Mouse (Mus musculus) C2C12 (cell line): Measurements from ENCODE around the gene Ddx60. TPM values are rescaled to one million over a fixed set of nuclear protein-coding genes. Genes with fewer than 3 reads are reported as not detected.

Experiments
- H3K27me3 ChIP-seq: one replicate; pipeline ENCODE4 v1.6.1; 2011; ENCODE audit not compliant: control insufficient read depth, insufficient read depth, insufficient read length
- H3K36me3 ChIP-seq: one replicate; pipeline ENCODE4 v1.6.1; 2011; ENCODE audit not compliant: control insufficient read depth, insufficient read depth
- H3K4me3 ChIP-seq: one replicate; pipeline ENCODE4 v1.5.1; 2011; ENCODE audit warnings: mild to moderate bottlenecking, control low read depth; ENCODE audit not compliant: poor library complexity, insufficient read depth, severe bottlenecking
- H3K79me2 ChIP-seq: one replicate; pipeline ENCODE4 v1.6.1; 2011; ENCODE audit not compliant: control insufficient read depth, insufficient read depth
- H3K79me3 ChIP-seq: one replicate; pipeline ENCODE4 v1.6.1; 2011; ENCODE audit warnings: low read depth, control low read depth
- H3ac ChIP-seq: one replicate; pipeline ENCODE3; 2011; ENCODE audit warnings: low read depth; ENCODE audit not compliant: control insufficient read depth, insufficient read length
- CEBPB ChIP-seq: IDR thresholded peaks from one replicate; pipeline ENCODE4 v1.6.1; 2011; ENCODE audit warnings: low read depth, mild to moderate bottlenecking, control low read depth, moderate library complexity
- CTCF ChIP-seq: IDR thresholded peaks from one replicate; pipeline ENCODE4 v1.5.1; 2011; ENCODE audit not compliant: control insufficient read depth, insufficient read depth, insufficient read length
- FOSL1 ChIP-seq: IDR thresholded peaks from one replicate; pipeline ENCODE4 v1.8.0; 2011; ENCODE audit warnings: mild to moderate bottlenecking, low read length; ENCODE audit not compliant: poor library complexity, insufficient read depth, severe bottlenecking
- MAX ChIP-seq: IDR thresholded peaks from one replicate; pipeline ENCODE4 v1.6.1; 2011; ENCODE audit warnings: mild to moderate bottlenecking, control low read depth
- MYOD1 ChIP-seq: IDR thresholded peaks from one replicate; pipeline ENCODE4 v1.6.1; 2011; ENCODE audit warnings: low read depth; ENCODE audit not compliant: control insufficient read depth, insufficient read length
- MYOG ChIP-seq: IDR thresholded peaks from one replicate; pipeline ENCODE4 v1.6.1; 2011; ENCODE audit not compliant: control insufficient read depth, insufficient read length; ENCODE audit errors: extremely low read depth
- USF1 ChIP-seq: IDR thresholded peaks from one replicate; pipeline ENCODE4 v1.6.1; 2011; ENCODE audit warnings: low read depth, mild to moderate bottlenecking, control low read depth, moderate library complexity
- polyA plus RNA-seq: library from polyadenylated mRNA; unstranded; fragments of >200 nt; fragmentation: generic; extraction: Trizol; gene quantifications from one replicate; pipeline ENCODE4 v1.2.1, GENCODE M21; 2012; ENCODE audit warnings: missing spikeins

Ddx60 gene
- polyA plus RNA-seq, 1 experiment, result not detected

DNA sequence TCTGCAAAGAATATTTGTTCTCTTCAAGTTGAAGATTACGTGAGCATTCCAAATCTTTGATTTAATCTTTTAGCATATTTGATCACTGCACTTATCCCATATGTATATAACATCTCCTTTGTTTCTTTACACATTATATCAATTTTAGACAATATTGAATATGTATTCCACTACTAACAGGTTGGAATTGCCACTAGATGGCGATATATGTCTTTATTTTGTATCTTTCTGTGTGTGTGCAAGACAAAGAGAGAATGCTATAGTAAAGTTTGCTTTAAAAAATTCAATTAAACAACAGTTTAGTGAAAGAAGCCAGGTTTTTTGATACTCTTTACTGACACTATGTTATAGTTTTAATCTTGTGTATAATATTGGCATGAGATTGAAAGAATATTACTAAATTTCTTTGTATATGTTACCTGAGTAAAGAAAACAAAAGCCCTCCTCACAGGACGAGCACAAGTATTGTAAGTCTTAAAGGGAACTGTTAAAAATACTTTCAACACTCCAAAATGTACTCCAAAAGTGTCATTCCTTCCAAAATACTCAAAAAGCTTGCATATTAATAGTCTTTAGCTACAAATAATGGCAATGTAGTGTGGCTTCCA lies 152.4 kb downstream of the Ddx60 start:
- Histone ChIP-seq H3K27me3 (no peaks in the 10 kb centered on the region), H3K79me2 (no peaks in the 10 kb centered on the region), H3ac (no peak overlapping the region), H3K4me3 (no peak overlapping the region), H3K79me3 (no peaks in the 10 kb centered on the region), H3K36me3 (no peaks in the 10 kb centered on the region)
- TF ChIP-seq CTCF (no peak), FOSL1 (no peak), MAX (no peak), MYOG (no peak), MYOD1 (no peak), CEBPB (no peak), USF1 (no peak)

DNA sequence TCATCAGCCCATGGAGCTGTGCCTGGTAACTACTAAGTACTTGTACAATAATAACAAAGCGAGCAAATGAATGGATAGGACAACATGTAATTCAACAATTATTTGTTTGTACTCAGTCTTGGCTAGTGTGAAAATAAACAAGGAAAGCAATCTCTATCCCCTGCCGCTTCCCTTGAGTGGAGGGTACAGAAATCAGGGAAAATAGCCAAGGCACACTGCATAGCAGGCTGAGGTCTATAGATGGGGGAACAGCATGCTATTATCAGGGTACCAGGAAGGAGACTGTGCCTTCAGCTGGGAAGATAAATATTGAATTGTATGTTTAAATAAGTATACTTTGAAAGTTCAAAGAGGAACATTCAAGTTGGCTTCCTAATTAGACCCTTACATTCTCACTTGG lies 153.9 kb downstream of the Ddx60 start:
- H3ac ChIP-seq, result no peak overlapping the region
- no peaks in the 10 kb centered on the region for H3K36me3 ChIP-seq
- no peaks in the 10 kb centered on the region for H3K79me2 ChIP-seq
- H3K4me3 ChIP-seq, result no peak overlapping the region
- H3K79me3 ChIP-seq, result no peaks in the 10 kb centered on the region
- no peaks in the 10 kb centered on the region for H3K27me3 ChIP-seq
- TF ChIP-seq USF1 (no peak), MYOG (no peak), CTCF (no peak), CEBPB (no peak), MAX (no peak), MYOD1 (no peak), FOSL1 (no peak)

Other genes starting within 250 kb of the Ddx60 start
- 79.5 TPM for gene Palld, start 25.4 kb upstream of the Ddx60 start, polyA plus RNA-seq
- not detected for gene Anxa10, start 195.1 kb downstream of the Ddx60 start, polyA plus RNA-seq